Mouse (Mus musculus): ENCODE results near the gene Aox3. TPM values are rescaled to one million over a fixed set of nuclear protein-coding genes. Genes with fewer than 3 reads are reported as not detected.

Gene Aox3
- polyA plus RNA-seq, 1 experiment from 2014 or later = 0.91 TPM

DNA sequence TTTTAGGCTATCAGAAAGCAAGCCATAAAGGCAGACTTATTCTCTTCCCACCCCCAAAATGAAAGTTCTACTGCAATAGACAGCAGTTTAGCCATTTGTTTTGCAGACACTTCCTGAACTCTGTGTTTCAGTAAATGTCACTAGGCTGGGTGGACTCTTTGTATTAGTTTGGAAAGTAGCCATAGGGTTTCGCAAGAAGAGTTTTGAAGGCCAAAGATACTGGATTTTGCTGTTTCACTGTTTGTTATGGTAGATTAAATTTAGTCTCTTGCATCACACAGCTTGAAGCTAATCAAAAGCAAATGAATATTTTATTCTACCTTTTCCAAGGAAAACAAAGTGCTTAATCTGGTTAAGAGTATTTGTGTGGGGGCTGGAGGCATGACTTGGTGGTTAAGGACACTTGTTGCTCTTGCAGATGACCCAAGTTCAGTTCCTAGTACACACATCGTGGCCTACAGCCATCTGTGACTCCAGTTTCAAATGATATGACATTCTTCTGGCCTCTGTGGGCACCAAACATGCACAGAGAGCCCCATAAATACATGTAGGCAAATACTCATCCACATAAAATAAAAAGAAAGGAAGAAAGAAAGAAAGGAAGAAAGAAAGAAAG lies 11.3 kb upstream of the Aox3 start:
- Histone ChIP-seq H3K27me3 (ENCODE audit: insufficient read depth, low read length) (no peaks in the 10 kb centered on the region), H3K4me3 (ENCODE audit: low read depth, low read length) (no peak overlapping the region), H3K4me1 (ENCODE audit: insufficient read depth) (no peaks in the 10 kb centered on the region), H3K9me3 (ENCODE audit: low read depth, low read length) (no peaks in the 10 kb centered on the region), H3K36me3 (ENCODE audit: insufficient read depth) (no peaks in the 10 kb centered on the region), H3K27ac (ENCODE audit: low read depth) (peak overlapping the region; percentile 21; the same call in 1 of the 2 replicates), H3K4me2 (no peak overlapping the region), H3K9ac (no peak overlapping the region)
- 61% methylated on average over 2 of the region's 2 CpGs for WGBS
- TF ChIP-seq CTCF (IDR thresholded peaks at IDR 0.05; ENCODE audit: low read depth) = no peak
- DNase-seq (peak; percentile 85), ATAC-seq (ENCODE audit: insufficient read depth) (no peak)

DNA sequence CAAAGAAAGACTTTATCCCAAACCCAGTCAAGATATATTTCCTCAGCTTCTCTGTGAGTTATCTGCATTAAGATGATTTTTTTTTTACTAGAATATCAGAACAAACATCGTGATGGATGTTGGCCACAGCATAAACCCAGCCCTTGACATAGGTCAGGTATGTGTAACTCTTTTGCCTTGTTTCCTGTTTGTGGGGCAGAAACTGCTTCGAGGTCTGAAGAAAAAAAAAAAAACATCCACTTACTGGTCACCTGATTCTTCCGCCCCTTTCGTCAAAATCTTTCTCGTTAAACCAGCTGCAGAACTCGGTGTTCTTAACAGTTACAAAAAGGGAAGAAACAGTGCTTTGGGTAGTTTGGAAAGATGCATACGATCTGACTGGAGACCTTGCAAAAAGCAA lies 10.4 kb upstream of the Aox3 start:
- Histone ChIP-seq H3K36me3 (ENCODE audit: insufficient read depth) (no peaks in the 10 kb centered on the region), H3K27me3 (ENCODE audit: insufficient read depth, low read length) (no peaks in the 10 kb centered on the region), H3K27ac (ENCODE audit: low read depth) (no peak overlapping the region), H3K4me2 (no peak overlapping the region), H3K9ac (no peak overlapping the region), H3K9me3 (ENCODE audit: low read depth, low read length) (no peaks in the 10 kb centered on the region), H3K4me1 (ENCODE audit: insufficient read depth) (no peaks in the 10 kb centered on the region), H3K4me3 (ENCODE audit: low read depth, low read length) (no peak overlapping the region)
- no peak for ATAC-seq (ENCODE audit: insufficient read depth)
- WGBS = 72% methylated on average over 7 of the region's 7 CpGs
- no peak for DNase-seq
- TF ChIP-seq CTCF (IDR thresholded peaks at IDR 0.05; ENCODE audit: low read depth) = no peak

DNA sequence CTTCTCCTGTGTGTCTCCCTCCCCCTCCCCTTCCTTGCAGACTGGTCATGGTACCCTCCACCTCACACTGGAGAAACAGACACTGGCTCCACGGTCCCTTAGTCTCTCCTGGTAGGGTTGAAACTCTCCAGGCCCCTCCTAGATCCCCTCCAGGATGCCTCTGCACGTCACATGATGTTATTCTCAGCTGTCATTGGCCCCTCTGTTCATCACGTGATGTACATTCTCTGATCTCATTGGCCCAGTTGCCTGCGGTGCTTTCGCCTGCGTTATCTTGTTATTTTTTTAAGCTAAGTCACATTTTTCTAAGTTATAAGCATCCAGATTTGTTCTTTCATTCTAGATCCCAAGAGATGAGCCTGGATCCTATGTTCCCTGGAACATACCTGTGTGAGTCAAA lies 7.2 kb upstream of the Aox3 start:
- WGBS = 83% methylated on average over 6 of the region's 6 CpGs
- no peak overlapping the region for H3K9ac ChIP-seq
- H3K4me1 ChIP-seq (ENCODE audit: insufficient read depth) = no peaks in the 10 kb centered on the region
- H3K4me3 ChIP-seq (ENCODE audit: low read depth, low read length) = no peak overlapping the region
- DNase-seq (no peak), ATAC-seq (ENCODE audit: insufficient read depth) (no peak)
- no peak for TF ChIP-seq CTCF (IDR thresholded peaks at IDR 0.05; ENCODE audit: low read depth)
- H3K4me2 ChIP-seq = no peak overlapping the region
- H3K36me3 ChIP-seq (ENCODE audit: insufficient read depth) = no peaks in the 10 kb centered on the region
- H3K27me3 ChIP-seq (ENCODE audit: insufficient read depth, low read length) = no peaks in the 10 kb centered on the region
- H3K9me3 ChIP-seq (ENCODE audit: low read depth, low read length) = no peaks in the 10 kb centered on the region
- H3K27ac ChIP-seq (ENCODE audit: low read depth) = no peak overlapping the region

DNA sequence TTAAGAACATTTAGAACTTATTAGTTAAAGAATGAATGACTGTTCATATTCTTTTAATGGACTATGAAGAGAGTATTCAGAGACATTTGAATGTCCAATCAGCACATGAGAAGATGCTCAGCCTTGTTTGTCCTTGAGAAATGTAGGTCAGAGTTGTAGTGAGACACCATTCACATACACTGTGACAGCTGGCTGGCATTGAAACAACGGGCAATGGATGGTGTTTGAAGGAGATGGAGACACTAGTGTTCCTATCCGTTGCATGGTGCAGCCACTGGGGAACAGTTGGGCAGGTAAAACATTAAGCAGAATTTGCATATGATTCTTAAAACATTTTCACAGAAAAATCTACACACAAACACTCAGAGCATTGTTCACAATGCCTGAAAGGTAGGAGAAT lies 5.9 kb upstream of the Aox3 start:
- H3K4me3 ChIP-seq (ENCODE audit: low read depth, low read length) = no peak overlapping the region
- no peaks in the 10 kb centered on the region for H3K4me1 ChIP-seq (ENCODE audit: insufficient read depth)
- H3K36me3 ChIP-seq (ENCODE audit: insufficient read depth) = no peaks in the 10 kb centered on the region
- H3K27ac ChIP-seq (ENCODE audit: low read depth) = no peak overlapping the region
- WGBS = 79% methylated on average over 2 of the region's 2 CpGs
- H3K4me2 ChIP-seq = no peak overlapping the region
- DNase-seq (no peak), ATAC-seq (ENCODE audit: insufficient read depth) (no peak)
- TF ChIP-seq CTCF (IDR thresholded peaks at IDR 0.05; ENCODE audit: low read depth) = no peak
- H3K27me3 ChIP-seq (ENCODE audit: insufficient read depth, low read length) = no peaks in the 10 kb centered on the region
- H3K9me3 ChIP-seq (ENCODE audit: low read depth, low read length) = no peaks in the 10 kb centered on the region
- no peak overlapping the region for H3K9ac ChIP-seq

DNA sequence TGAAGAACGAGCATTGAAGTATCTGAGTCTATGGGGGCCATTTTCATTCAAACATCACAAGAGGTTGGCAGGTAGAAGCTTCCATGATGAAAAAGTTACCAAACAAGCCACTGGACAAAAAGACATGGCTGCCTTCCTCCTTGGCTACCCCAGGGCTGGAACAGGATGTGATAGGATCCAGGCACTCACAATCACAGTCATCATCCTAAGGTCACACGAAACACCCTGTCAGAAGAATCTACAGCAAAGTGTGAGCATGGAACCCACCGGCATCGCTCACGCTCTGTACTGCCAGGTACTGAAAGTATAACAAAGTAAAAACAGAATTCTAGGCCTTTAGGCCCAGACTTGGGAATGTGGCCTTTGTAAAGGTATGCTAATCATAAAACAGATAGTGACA lies 2.7 kb upstream of the Aox3 start:
- DNase-seq (no peak), ATAC-seq (ENCODE audit: insufficient read depth) (no peak)
- WGBS = 91% methylated on average over 5 of the region's 5 CpGs
- no peaks in the 10 kb centered on the region for H3K4me1 ChIP-seq (ENCODE audit: insufficient read depth)
- no peaks in the 10 kb centered on the region for H3K9me3 ChIP-seq (ENCODE audit: low read depth, low read length)
- H3K4me3 ChIP-seq (ENCODE audit: low read depth, low read length) = no peak overlapping the region
- no peak overlapping the region for H3K9ac ChIP-seq
- H3K27ac ChIP-seq (ENCODE audit: low read depth) = no peak overlapping the region
- no peak for TF ChIP-seq CTCF (IDR thresholded peaks at IDR 0.05; ENCODE audit: low read depth)
- H3K27me3 ChIP-seq (ENCODE audit: insufficient read depth, low read length) = no peaks in the 10 kb centered on the region
- H3K36me3 ChIP-seq (ENCODE audit: insufficient read depth) = no peaks in the 10 kb centered on the region
- H3K4me2 ChIP-seq = no peak overlapping the region

DNA sequence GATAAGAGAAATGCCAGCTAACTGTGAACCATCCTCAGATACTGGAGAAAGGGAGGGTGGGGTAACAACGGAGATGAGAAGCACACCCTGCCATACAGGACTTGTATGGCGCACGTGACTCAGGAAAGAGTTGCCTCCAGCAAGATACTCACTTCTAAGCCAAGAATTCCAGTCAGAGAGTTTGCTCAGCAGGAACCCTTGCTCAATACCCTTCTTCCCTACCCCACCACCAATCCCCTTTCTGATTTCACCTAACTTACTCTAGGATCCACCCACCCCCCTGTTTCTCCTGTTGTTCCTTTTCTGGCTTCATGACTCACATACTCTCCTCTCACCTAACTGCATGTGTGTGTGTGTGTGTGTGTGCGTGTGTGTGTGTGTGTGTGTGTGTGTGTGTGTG lies 1.6 kb upstream of the Aox3 start:
- WGBS = 65% methylated on average over 4 of the region's 4 CpGs
- Histone ChIP-seq H3K4me3 (ENCODE audit: low read depth, low read length) (no peak overlapping the region), H3K27me3 (ENCODE audit: insufficient read depth, low read length) (no peaks in the 10 kb centered on the region), H3K4me2 (no peak overlapping the region), H3K36me3 (ENCODE audit: insufficient read depth) (no peaks in the 10 kb centered on the region), H3K4me1 (ENCODE audit: insufficient read depth) (no peaks in the 10 kb centered on the region), H3K9me3 (ENCODE audit: low read depth, low read length) (no peaks in the 10 kb centered on the region), H3K27ac (ENCODE audit: low read depth) (no peak overlapping the region), H3K9ac (no peak overlapping the region)
- TF ChIP-seq CTCF (IDR thresholded peaks at IDR 0.05; ENCODE audit: low read depth) = no peak
- ATAC-seq (ENCODE audit: insufficient read depth) = no peak
- DNase-seq = no peak

DNA sequence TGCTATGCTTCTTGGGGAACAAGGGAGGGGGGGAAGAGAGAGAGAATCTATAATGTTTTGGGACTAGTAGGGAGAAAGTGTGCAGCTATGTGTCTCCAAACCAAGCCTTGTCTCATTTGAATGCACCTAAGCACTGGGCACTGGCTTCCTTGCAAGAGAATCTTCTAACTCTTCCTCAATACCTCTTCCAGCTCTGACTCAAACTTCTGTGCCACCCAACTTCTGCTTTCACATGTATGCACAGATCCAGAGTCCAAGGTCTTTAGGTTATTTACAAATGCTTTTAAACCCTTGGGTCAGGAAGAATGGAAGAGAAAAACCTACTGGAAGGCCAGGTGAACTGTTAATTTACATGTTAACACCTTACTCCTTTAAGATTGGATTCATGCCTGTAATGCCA lies 511 bp downstream of the Aox3 start:
- Histone ChIP-seq H3K9me3 (ENCODE audit: low read depth, low read length) (no peaks in the 10 kb centered on the region), H3K36me3 (ENCODE audit: insufficient read depth) (no peaks in the 10 kb centered on the region), H3K4me3 (ENCODE audit: low read depth, low read length) (no peak overlapping the region), H3K9ac (no peak overlapping the region), H3K4me1 (ENCODE audit: insufficient read depth) (no peaks in the 10 kb centered on the region), H3K27ac (ENCODE audit: low read depth) (no peak overlapping the region), H3K27me3 (ENCODE audit: insufficient read depth, low read length) (no peaks in the 10 kb centered on the region), H3K4me2 (no peak overlapping the region)
- DNase-seq = no peak
- no peak for ATAC-seq (ENCODE audit: insufficient read depth)
- TF ChIP-seq CTCF (IDR thresholded peaks at IDR 0.05; ENCODE audit: low read depth) = no peak
